Mouse (Mus musculus) E14TG2a.4 (cell line): ENCODE results near the gene Cacna1d.
A peak's percentile ranks its signal among the peaks of the same experiment; 100 is the strongest.

Experiments used
- H3K27me3 ChIP-seq: 2 replicates; pipeline ENCODE4 v1.6.1; 2014; ENCODE audit warnings: low read length, control low read depth; ENCODE audit not compliant: insufficient read depth
- H3K36me3 ChIP-seq: 2 replicates; pipeline ENCODE4 v1.6.1; 2014; ENCODE audit warnings: low read length, control low read depth; ENCODE audit not compliant: insufficient read depth
- H3K4me1 ChIP-seq: replicated peaks from 2 replicates; pipeline ENCODE4 v1.6.1; 2014; ENCODE audit warnings: low read depth, low read length, control low read depth
- H3K4me3 ChIP-seq: replicated peaks from 2 replicates; pipeline ENCODE4 v1.5.1; 2014; ENCODE audit warnings: mild to moderate bottlenecking, low read length
- H3K9me3 ChIP-seq: 2 replicates; pipeline ENCODE4 v1.6.1; 2014; ENCODE audit warnings: low read length, control low read depth
- CTCF ChIP-seq: conservative IDR thresholded peaks from 2 replicates; pipeline ENCODE4 v1.5.1; 2014; ENCODE audit warnings: low read length
- NANOG ChIP-seq: IDR thresholded peaks from 2 replicates; pipeline ENCODE4 v1.6.1; 2014; ENCODE audit warnings: borderline replicate concordance, low read length, mixed read lengths
- POU5F1 ChIP-seq: IDR thresholded peaks from 2 replicates; pipeline ENCODE4 v1.6.1; 2014; ENCODE audit warnings: low read length, borderline replicate concordance

Cacna1d gene

GRCm38 (mm10) chr14:30027378-30027777 lies 463.9 kb downstream of the Cacna1d start:
- H3K27me3 ChIP-seq: peaks cover 9% of the 10 kb centered on the region
- TF ChIP-seq CTCF: peak; percentile 70
- TF ChIP-seq POU5F1: no peak
- H3K9me3 ChIP-seq: no peaks in the 10 kb centered on the region
- H3K4me3 ChIP-seq: no peak overlapping the region
- peaks cover 4% of the 10 kb centered on the region for H3K4me1 ChIP-seq
- no peaks in the 10 kb centered on the region for H3K36me3 ChIP-seq

DNA sequence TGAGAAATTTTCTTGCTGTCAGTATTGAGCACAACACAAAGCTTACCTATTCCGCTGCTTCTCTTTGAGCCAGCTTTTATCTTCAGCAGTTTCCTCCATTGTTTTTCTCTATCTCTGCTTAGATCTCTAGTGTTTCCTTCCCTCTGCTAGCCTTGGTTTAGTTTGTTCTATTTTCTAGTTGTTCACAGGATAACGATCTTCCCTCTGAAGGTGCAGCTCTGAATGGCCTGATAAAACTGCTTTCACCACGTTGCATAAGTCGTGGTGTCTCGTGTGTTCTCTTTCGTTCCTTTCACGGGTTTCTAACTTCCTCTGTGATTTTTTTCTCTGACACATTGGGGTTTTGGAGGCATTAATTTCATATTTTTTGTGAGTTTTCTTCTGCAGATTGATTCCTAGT lies 466.9 kb downstream of the Cacna1d start:
- Histone ChIP-seq H3K9me3 (no peaks in the 10 kb centered on the region), H3K36me3 (no peaks in the 10 kb centered on the region), H3K27me3 (no peaks in the 10 kb centered on the region; the same call in 1 of the 2 replicates), H3K4me1 (no peaks in the 10 kb centered on the region), H3K4me3 (no peak overlapping the region)
- TF ChIP-seq CTCF (no peak), POU5F1 (no peak), NANOG (no peak)

GRCm38 (mm10) chr14:30022471-30022870 lies 468.8 kb downstream of the Cacna1d start:
- H3K27me3 ChIP-seq: no peaks in the 10 kb centered on the region; the same call in 1 of the 2 replicates
- no peak overlapping the region for H3K4me3 ChIP-seq
- no peaks in the 10 kb centered on the region for H3K9me3 ChIP-seq
- no peaks in the 10 kb centered on the region for H3K36me3 ChIP-seq
- no peak for TF ChIP-seq NANOG
- TF ChIP-seq POU5F1: no peak
- no peak for TF ChIP-seq CTCF
- H3K4me1 ChIP-seq: no peaks in the 10 kb centered on the region

- Histone ChIP-seq H3K36me3 (no peaks in the 10 kb centered on the region), H3K4me1 (no peaks in the 10 kb centered on the region), H3K4me3 (no peak overlapping the region), H3K9me3 (no peaks in the 10 kb centered on the region), H3K27me3 (no peaks in the 10 kb centered on the region; the same call in 1 of the 2 replicates)
- TF ChIP-seq POU5F1: no peak
- TF ChIP-seq NANOG: no peak
- no peak for TF ChIP-seq CTCF
Measured at GRCm38 (mm10) chr14:30019792-30020575, 471.3 kb downstream of the Cacna1d start.

DNA sequence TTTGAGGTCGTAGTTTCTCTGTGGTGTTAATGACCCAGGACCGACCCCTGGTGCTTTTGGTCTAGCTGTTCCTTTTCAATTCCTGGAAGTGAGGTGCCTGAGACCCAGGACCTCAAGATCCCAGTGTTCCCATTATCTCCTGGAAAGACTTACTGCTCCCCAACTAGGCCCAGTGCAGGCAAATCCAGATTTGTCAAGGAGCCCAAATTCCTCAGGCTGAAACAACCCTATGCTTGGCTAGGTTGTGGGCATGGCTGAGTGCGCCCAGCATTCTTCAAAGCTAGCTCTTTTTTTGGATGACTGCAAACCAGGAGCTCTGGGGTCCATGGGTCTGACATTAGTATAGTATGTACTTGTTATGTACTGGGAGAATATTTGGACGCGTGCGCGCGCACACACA lies 471.9 kb downstream of the Cacna1d start:
- Histone ChIP-seq H3K9me3 (no peaks in the 10 kb centered on the region), H3K4me3 (no peak overlapping the region), H3K36me3 (no peaks in the 10 kb centered on the region), H3K4me1 (no peaks in the 10 kb centered on the region), H3K27me3 (no peaks in the 10 kb centered on the region; the same call in 1 of the 2 replicates)
- TF ChIP-seq CTCF: no peak
- TF ChIP-seq POU5F1: no peak
- no peak for TF ChIP-seq NANOG

DNA sequence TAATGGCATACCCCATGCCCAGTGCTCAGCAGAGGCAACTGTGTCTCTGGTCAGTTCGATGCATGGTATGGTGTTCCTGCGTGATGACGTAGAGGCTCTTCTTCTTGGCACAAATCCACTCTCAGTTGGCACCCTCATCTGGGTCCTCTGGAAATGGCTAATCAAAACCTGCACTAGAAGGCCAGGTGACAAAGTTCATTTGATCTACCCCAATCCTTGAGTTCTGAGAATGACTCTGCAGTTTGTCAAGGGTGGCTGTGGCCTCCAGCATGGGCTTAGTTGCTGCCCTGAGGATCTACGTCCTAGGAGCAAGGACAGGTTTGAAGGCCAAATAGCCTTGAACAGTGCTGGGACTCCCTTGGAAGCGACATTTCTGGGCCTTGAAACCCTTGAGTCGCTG lies 472.4 kb downstream of the Cacna1d start:
- TF ChIP-seq NANOG: no peak
- TF ChIP-seq POU5F1: no peak
- no peak for TF ChIP-seq CTCF
- Histone ChIP-seq H3K9me3 (no peaks in the 10 kb centered on the region), H3K4me3 (no peak overlapping the region), H3K4me1 (no peaks in the 10 kb centered on the region), H3K27me3 (no peaks in the 10 kb centered on the region), H3K36me3 (no peaks in the 10 kb centered on the region)

GRCm38 (mm10) chr14:30018463-30018801 lies 472.8 kb downstream of the Cacna1d start:
- TF ChIP-seq POU5F1: no peak
- TF ChIP-seq NANOG: no peak
- no peak for TF ChIP-seq CTCF
- H3K9me3 ChIP-seq: no peaks in the 10 kb centered on the region
- H3K4me3 ChIP-seq: no peak overlapping the region
- no peaks in the 10 kb centered on the region for H3K36me3 ChIP-seq
- H3K27me3 ChIP-seq: no peaks in the 10 kb centered on the region
- H3K4me1 ChIP-seq: no peaks in the 10 kb centered on the region

DNA sequence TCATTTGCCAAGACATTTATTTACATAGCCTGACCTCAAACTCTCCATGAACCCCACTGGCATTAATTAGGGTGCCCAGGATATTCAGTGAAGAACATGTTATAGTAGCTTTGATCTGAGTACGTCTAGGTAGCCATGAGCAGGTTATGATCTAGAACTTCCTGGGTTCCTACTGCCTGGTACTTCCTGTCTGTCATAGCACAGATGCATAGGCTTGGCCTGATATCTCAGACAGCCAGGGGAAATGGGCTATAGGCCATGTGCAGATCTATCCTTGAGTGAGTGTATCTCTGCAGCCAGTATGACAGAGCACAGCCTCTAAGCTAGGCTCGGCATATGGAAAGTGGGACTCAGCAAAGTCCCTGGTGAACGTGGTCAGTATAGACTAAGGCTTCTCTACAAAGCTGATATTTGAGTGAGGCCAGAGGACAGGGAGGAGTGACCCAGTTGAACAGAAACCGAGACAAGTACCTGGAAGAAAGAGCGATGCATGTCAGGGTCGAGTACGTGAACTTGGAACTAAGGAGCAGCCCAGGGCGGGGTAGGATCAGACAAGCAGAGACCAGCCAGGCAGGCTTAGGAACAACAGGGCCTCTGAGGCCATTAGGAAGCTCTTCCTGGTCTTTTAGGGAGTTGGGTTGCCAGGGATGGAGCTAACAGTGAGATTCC lies 473.3 kb downstream of the Cacna1d start:
- H3K4me3 ChIP-seq: no peak overlapping the region
- TF ChIP-seq NANOG (no peak), POU5F1 (no peak), CTCF (no peak)
- H3K36me3 ChIP-seq: no peaks in the 10 kb centered on the region
- H3K9me3 ChIP-seq: no peaks in the 10 kb centered on the region
- H3K27me3 ChIP-seq: no peaks in the 10 kb centered on the region
- H3K4me1 ChIP-seq: no peaks in the 10 kb centered on the region

- Histone ChIP-seq H3K27me3 (no peaks in the 10 kb centered on the region; the same call in 1 of the 2 replicates), H3K4me3 (no peak overlapping the region), H3K4me1 (no peaks in the 10 kb centered on the region), H3K36me3 (no peaks in the 10 kb centered on the region), H3K9me3 (no peaks in the 10 kb centered on the region)
- TF ChIP-seq NANOG (no peak), CTCF (no peak), POU5F1 (no peak)
Measured at GRCm38 (mm10) chr14:30016666-30017065, 474.6 kb downstream of the Cacna1d start.
